Mouse (Mus musculus) c-Kit-positive CD71-negative TER-119-negative erythroid progenitor cells, embryonic 14.5 days (primary cell): ENCODE measurements around the gene Ifitm10.
"Not testable (repeated sequence)": the region's sequence is repeated elsewhere in the genome, so short reads cannot be mapped to it uniquely, and the experiment has no call there.

Experiments used
- DNase-seq: peaks from one replicate; pipeline ENCODE4 v3.0.0-alpha.2; 2013; ENCODE audit warnings: low read depth

Gene Ifitm10

DNA sequence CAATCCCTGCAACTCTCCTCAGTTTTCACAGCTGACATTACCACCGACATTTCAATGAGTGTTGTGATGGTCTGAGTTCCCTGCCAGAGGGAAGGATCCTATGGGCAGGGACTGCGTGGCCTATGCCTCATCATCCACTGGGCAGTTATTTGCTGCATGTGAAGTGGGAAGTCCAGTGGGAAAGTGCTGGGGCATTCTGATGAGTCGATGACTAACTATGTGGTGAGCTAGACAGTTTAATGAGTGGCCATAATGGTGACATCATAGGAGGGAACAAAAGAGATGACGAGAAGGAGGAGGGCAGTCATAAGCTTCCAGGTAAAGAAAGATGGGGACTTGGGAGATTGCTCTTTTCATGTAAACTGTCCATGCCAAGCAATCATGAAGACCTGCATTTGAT lies 10.4 kb downstream of the Ifitm10 start:
- DNase-seq: no peak

DNA sequence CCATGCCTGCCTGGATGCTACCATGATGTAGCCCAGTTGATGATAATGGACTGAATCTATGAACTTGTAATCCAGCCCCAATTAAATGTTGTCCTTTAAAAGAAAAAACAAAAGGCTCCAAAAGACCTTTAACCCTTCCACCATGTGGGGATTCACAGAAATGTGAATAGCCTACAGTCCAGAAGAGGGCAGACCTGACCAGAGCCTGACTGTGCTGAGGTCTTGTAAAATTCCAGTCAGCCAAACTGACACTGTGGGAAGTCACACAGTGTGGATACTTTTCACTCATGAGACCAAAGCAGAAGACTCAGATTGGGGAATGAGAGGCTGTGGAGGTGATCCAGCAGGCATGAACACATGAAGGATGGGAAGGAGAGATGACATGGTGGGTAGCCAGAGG lies 12.8 kb downstream of the Ifitm10 start:
- DNase-seq: no peak

DNA sequence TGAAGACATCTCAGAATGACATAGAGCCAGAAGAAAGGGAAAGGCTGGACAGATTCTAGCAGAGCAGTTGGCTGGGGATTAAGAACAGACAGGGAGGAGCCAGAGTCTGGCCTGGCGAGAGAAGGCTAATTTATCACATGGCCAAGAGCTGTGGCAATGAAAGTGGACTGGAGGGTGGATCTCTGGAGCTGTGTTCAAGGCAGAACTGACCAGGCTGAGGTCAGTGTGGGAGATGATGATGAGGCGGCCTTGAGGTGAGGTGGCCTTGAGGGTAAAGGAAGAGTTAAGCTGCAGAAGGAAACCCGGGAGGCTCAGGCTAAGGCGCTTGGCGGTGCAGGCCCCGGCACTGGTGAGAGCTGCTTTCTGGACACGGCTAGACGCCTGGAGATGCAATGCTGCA lies 14.4 kb downstream of the Ifitm10 start:
- no peak for DNase-seq

DNA sequence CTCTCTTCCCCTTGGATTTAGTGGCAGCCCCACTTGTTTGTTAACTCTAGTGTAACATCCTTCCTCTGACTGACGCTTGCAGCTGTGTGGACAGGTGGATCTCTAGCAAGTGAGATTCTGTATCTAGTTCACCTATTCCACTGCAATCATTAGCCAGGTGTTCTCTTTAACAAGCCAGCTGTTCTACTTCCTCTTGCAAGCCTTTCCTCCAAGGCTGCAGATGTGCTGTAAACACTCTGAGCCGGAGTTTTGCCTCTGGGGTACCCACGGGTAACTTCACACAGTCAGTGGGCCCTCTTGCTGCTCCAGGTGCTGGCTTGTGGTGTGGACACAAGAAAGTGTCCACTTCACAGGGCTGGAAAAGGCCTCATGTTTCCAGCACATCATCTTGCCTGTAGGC lies 16.0 kb downstream of the Ifitm10 start:
- no peak for DNase-seq

DNA sequence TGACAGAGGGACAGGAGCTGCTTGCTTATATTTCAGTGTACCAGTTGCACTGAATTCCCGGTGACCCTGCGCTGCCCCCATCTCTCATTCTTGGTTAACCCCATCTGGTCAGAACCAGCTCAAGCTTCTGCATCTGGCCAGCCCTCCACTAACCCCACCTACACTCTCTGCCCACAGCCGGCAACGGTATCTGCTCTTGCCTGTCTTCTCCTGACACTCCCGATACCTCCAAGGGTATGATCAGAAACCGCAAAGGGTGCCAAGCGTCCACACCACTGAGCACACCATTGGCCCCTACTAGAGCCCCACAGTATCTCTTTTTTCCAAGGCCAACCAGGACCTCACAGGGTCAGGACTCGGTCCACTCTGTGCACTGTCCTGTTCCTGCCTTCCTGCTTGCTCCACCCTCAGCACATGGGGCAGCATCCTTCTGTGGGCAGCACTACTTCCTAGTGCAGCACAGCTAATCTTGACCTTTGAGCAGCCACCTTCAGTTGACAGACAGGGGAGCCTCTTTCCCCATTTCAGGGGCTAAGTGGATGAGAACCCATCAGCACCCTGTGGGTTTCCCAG lies 18.8 kb downstream of the Ifitm10 start:
- no peak for DNase-seq

DNA sequence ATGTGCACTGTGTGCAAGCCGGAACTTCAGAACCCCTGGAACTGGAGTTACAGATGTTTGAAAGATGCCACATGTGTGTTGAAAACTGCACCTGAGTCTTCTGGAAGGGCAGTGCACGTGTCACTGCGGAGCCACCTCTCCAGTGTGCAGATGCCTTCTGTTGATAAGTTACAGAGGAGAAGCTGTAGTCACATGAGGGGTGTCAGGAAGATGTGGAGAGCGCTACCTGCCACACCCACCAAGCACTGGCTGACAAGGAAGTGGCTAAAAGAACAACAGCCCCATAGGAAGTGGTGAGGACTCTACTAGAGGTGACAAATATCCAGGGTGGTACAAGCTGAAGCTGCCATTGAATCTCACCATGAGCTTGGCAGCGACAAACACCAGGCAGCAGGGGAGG lies 19.7 kb downstream of the Ifitm10 start:
- no peak for DNase-seq

DNA sequence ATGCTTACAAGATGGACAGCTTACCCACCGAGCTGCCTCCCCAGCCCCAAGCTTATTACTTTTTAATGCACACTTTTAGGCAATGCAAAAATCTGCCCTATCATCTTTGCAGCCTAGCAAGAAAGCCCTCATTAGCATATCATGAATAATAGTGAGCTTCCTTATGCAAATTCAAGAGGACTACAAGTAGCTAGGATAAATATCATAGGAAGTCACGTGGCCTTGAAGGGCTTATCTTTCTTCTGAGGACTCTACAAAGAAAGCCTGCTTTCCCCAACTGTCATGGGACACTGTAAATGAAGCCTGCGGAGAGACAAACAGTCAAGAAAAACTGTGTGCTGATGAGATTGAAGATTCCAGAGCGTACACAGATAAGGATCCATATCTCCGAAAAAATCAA lies 22.0 kb downstream of the Ifitm10 start:
- DNase-seq: no peak

DNA sequence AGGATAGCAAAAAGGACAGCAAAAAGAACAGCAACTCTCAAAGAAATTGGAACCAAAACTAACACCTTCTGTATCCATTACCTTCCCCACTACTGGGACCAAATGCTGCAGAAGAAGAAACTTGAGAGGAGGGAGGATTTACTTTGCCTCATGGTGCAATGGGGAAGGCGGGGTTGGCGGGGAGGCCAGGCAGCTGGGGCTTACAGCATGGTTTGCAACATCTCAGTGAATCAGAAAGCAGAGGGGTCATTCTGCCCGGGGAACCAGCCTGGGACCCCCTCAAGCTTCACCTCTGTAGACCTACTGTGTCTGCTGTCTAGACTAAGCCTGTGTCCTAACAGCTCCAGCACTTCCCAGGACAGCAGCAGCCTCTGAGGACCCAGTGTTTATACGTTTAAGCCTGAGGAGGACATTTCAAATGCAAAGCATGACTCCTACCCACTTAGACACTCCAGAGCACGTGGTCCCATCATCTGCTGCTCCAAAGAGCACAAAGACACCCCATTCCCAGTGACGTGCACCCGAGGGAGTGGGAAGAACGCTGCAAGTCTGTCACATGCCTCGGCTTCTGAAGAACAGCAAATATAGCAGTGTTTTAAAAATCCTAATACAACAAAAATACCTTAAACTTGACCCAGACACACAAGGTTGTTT lies 24.1 kb downstream of the Ifitm10 start:
- DNase-seq: no peak

DNA sequence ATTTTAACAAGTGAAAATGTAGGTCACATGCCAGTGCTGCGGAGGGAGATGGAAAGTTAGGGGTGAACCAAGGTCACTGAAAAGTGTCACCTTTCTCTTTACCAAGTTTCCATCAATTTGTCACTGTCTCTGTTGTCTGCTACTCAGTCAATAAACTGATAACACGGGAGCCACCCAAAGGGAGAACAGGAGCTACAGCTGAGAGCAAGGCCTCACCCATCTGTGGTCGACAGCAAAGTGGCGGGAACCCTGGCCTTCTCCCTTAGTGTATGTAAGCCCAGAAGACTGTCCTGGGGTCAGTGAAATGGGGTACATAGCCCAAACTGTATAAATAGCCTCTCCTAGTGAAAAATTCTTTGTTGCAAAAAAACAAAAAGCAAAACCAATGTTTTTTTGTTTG lies 26.0 kb downstream of the Ifitm10 start:
- no peak for DNase-seq

DNA sequence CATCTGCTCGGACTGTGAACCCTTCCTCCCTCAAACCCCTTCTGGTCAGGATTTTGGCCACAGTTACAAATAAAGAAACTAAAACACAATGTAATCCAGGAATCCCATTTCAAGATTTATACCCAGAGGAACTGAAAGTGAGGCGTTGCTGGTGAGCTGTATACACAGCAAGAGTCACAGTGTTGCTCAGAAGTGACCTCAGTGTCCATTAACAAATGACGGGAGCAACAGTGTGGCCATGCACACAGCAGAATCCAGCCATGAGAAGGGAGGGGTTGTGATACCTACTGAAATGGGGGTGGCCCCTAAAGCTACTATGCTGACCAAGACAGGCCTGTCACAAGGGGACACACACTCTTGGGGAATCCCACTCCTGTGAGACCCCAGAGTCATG lies 31.3 kb downstream of the Ifitm10 start:
- DNase-seq: no peak

DNA sequence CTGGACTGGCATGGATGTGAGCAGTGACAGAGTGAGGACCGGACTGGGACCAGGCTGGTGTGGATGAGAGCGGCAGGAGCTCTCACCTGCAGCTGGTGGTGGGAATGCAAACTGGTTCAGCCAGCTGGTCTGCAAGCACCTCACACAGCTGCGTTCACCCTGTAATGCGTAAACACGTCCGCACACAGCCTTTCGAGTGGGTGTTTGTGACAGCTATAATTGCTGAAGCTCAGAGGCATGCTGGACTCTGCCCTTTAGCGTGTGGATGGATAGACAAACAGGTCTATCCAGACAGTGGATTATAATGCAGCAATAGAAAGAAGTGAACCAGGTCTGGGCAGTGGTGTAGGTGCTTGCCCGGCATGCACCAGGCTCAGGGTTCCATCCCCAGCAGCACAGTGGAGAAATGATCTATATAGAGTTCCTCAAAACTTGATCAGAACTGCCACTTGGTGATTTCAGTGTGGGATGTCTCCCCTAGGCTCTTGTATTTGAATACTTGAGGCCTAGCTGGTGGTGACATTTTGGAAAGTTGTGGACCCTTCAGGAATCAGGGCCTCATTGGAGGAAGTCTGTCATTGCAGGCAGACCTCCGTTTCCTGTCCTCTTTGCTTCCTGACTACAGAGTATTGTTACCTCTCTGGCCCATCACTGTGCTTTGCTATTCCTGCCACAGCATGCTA lies 31.8 kb downstream of the Ifitm10 start:
- no peak for DNase-seq

DNA sequence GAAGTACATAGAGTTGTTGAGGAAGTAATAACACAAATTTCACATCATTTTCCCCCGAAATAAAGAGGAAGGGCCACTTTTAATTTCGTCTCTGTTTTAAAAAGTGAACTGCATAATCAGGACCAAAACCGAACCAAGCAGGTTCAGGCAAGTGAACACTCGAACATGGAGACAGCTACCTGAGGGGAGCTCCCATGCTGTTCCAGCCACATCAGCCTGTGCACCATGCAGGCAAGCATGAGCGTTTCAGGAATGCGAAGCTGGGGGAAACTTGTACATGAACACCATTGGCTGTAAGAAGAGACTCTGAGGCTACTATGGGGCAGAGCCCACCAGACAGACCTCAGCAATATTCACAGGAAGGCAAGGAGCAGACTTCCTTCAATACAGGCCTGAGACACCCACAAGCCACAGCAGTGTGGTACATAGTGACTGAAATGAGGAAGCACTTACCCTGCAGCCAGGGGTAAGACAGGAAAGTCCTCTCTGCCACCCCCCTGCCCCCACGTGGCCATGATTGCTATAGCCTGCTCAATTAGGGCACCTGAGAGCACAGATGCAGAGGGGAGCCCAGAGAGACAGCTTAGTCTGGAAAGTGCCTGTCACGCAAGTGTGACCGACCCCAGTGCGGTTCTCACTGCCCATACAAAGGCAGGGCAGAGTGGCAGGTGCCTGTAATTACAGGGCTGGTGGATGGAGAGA lies 33.1 kb downstream of the Ifitm10 start:
- peak; percentile 52 for DNase-seq

DNA sequence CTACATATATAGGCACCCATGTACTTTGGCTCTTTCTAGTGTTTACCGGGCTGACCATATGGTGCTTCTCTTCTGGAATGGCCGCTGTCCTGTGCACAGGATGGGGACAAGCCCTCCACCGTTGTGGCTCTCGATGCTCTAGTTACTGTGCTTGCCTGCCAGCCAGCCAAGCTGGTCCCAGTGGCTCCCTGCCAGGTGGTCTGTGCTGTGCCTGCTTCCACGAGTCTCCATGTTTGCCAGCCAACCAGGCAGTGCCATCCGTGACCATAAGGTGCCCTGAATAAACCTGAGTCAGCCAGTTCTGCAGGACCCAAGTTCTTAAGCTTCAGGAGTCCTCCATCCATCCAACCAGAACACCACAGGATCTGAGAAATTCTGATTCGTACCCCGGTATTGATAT lies 38.4 kb downstream of the Ifitm10 start:
- DNase-seq: no peak

DNA sequence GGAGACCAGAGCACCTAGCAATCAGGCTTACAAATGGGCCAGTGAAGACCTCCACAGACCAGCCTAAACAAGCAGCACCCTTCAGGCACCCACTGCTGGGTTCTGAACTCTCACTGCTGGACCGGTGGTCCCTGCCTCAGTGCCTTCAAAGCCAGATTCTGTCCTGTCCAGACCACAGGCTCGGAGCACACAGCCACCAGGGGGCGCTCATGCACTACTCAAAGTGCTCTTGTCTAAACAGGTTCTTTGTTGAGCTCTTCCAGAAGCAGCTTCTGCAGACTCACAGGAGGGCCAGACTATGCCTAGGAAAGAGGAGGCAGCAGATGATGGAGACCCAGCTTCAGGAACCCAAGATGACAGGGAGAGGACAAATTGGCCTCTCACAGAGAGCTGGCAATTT lies 39.3 kb downstream of the Ifitm10 start:
- DNase-seq: peak; percentile 82

DNA sequence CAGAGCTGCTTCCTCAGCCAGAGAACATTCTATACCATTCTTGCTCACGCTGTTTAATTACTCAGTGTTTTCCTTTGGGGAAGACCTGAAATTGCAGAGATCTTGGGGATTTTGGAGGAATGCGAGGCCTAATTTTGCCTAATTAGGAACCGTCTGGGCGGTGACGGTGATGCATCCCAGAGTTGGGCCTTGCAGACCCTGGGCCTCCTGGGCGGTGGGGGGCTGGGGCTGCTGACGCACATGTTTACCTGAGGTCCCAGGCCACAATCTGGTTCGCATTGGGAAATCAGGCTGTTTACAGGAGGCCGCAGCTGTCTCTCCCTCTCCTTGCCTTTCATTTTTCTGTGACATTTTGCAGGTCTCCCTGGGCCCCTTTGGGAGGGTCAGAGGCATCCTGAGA lies 40.8 kb downstream of the Ifitm10 start:
- not testable (repeated sequence) for DNase-seq

DNA sequence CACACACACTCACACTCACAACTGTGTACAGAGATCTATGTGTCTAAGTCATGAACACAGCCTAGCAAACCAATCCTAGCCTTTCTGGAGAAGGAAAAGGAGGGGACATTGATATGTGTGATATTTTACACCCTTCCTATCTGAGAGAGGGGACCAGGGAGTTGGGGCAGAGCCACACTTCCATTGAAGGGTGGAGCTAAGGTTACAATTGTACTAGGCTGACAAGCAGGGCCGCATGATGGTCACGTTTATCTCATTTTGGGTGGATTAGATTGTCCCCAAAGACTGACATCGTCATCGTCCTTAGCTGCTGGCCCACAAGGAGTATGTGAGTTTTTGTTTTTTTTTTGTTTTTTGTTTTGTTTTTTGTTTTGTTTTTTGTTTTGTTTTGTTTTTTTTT lies 42.3 kb downstream of the Ifitm10 start:
- no peak for DNase-seq

DNA sequence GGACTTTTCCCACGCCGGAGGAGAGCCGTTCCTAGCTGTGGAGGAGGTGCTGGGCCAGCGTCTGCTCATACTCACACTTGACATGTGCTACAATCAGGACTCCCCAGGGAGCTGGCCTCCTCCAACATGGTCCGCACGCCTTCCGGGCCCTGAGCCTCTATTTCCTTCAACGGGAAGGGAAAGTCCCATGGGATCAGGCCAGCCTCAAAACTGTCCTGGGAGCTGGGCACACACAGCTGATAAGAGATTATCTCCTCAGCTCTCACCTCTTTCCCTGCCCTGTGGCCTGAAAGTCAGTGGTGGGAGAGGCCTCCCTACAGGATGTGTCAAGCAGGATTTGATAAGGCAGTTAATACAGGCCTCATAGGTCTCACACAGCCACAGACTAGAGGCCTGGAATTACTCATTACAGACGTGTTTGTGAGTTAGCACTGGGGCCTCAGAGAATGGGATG lies 43.3 kb downstream of the Ifitm10 start:
- no peak for DNase-seq

DNA sequence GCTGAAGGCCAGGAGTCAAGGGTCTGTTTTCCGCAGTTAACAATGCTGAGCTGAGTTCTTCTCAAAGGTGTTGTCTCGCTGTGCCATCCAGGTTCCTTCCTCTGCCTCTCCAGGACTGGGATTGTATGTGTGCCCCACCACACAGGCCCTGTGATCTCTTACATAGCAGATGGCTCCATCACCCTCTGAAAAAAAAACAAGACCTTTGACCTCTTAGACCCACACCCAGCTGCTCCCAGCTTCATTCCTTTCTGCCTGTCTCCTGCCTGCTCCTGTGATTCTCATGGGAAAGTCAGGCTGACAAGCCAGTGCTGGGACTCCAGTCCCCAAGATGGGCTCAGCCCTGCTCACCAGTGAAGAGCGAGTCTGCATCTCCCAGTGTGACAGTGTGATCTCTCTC lies 45.0 kb downstream of the Ifitm10 start:
- no peak for DNase-seq

DNA sequence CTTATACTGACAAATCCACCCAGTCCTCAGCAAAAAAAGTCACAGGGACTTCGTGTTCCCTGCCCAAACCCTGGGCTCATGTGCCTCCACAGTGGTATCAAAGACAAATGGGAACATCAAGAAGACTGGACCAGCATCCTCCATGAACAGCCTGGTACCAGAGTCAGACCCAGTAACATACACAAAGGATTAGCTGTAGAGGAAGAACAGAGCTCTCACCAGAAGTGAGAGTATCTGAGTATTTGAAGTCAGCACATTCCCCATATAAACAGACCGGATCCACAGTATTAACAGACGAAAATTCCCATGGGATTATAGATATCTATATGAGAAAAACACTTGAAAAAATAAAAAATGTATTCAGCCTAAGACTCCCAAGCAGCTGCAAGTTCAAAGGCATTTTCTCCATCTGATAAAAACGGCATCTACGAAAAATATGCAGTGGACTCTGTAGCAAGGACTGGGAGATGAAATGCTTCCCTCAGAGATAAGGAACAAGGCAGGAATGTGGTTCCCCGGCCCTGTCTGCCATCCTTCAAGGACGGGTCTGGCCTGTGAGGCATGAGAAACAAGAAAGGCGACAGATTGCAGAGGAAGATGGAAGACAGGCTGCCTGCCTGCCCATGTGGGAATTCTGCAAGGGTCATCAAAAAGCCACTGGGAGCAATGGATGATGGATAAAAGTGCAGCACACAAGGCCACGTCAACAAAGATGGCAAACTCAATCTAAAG lies 46.7 kb downstream of the Ifitm10 start:
- no peak for DNase-seq

DNA sequence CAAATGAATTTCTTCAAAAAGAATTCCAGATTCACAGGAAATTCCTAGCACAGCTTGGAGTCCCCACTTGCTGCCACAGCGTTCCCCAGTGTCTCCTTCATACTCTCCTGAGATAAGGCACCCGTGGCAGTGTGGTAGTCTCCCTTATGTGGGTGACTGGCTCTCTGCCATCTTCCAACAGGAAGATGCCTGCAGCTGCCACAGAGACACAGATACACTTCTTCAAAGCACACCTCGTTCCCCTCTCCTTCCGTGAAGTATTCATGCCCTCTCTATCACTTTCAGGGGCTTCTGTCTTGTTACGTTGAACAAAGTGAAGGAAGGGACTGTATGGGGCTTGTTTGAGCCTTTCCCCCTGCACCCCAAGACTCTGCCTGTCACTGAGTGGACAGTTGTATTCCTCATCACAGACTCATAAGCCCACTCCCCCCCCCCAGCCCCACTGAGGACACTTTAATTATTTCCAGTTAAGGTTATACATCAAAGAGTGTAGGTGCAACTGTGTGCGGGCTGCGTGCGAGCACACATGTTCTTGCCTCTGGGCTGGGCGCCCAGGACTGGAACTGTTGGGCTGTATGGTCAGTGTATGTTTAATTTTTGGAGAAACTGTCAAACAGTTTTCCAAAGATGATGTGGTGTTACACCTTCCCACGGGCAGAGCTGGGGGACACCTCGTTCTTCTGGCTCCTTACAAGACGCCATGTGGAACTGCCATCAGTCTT lies 50.0 kb downstream of the Ifitm10 start:
- DNase-seq: no peak

DNA sequence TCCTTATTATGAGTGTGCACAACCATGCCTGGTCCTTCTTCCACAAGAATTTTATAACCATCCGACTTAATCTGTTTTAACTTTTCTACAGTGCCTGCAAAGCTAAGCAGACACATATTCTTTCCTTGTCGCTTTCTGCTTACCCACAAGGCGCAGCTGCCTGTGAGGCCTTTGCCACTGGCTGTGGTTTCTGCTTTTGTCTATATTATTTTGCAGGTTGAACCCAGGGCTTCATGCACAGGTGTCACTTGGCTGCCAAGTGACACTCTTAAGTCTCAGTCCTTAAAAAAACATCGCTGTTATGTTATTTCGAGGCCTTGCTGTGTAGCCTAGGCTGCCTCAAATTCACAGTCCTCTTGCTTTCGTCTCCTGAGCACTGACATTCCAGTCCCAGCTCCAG lies 50.9 kb downstream of the Ifitm10 start:
- DNase-seq: no peak
